In genomic region chr5:64078740-64079461, GRCm38 (mm10) we compare ENCODE assay signal across 11 mouse cellular contexts. TPM values are rescaled to one million over a fixed set of nuclear protein-coding genes. Genes with fewer than 3 reads are reported as not detected.
DNase-seq lines count a peak whose midpoint lies in the region; ATAC-seq and TF ChIP-seq lines count a peak whose summit lies in the region.
"Had no signal": no experiment of that assay in that cellular context is flagged by ENCODE, and none has a peak within 500 bp of the region (broad histone marks: within the 10 kb centered on the region; RNA-seq: fewer than 3 reads in every experiment).

No protein-coding gene starts in this region.

- H3K27me3 ChIP-seq in hindbrain, embryonic 10.5 days (ENCODE audit: insufficient read depth, poor library complexity, severe bottlenecking): no peaks in the 10 kb centered on the region
- no peaks in the 10 kb centered on the region for H3K27me3 ChIP-seq in hindbrain, embryonic 14.5 days (ENCODE audit: control insufficient read depth, insufficient read depth, low read length)
- H3K27me3 ChIP-seq in midbrain, embryonic 16.5 days (ENCODE audit: control insufficient read depth, insufficient read depth, low read depth, low read length): no peaks in the 10 kb centered on the region
- H3K27me3 ChIP-seq in midbrain, embryonic 15.5 days (replicated peaks): no peaks in the 10 kb centered on the region
- H3K27me3 ChIP-seq in forebrain, embryonic 14.5 days (replicated peaks; ENCODE audit: control insufficient read depth, insufficient read depth, low read length): no peaks in the 10 kb centered on the region
- H3K27me3 ChIP-seq in stomach, embryonic 16.5 days (ENCODE audit: control insufficient read depth, insufficient read depth, low read length): no peaks in the 10 kb centered on the region

- no peaks in the 10 kb centered on the region for H3K9me3 ChIP-seq in hindbrain, embryonic 10.5 days
- H3K9me3 ChIP-seq in hindbrain, embryonic 14.5 days (ENCODE audit: control insufficient read depth, low read length): no peaks in the 10 kb centered on the region
- no peaks in the 10 kb centered on the region for H3K9me3 ChIP-seq in midbrain, embryonic 16.5 days (replicated peaks; ENCODE audit: control insufficient read depth, low read length, poor library complexity, severe bottlenecking)
- no peaks in the 10 kb centered on the region for H3K9me3 ChIP-seq in midbrain, embryonic 15.5 days
- H3K9me3 ChIP-seq in forebrain, embryonic 14.5 days (replicated peaks; ENCODE audit: control insufficient read depth, low read length): no peaks in the 10 kb centered on the region
- H3K9me3 ChIP-seq in stomach, embryonic 16.5 days (replicated peaks; ENCODE audit: control insufficient read depth, low read length): no peaks in the 10 kb centered on the region
- H3K9me3 ChIP-seq: G1E had no signal

- DNase-seq in hindbrain, embryonic 10.5 days (ENCODE audit: low spot score): peak; percentile 13
- no peak for DNase-seq in hindbrain, embryonic 14.5 days (ENCODE audit: low spot score)
- DNase-seq in forebrain, embryonic 14.5 days (ENCODE audit: low spot score): peak; percentile 61
- no peak for DNase-seq in left cerebral cortex, adult 2 months (ENCODE audit: extremely low spot score in 1 of 2, low spot score in 2 of 2)
- DNase-seq in retina, embryonic 14.5 days (ENCODE audit: low spot score): no peak
- DNase-seq: thymus, postnatal 4 days had no signal

- no peaks in the 10 kb centered on the region for H3K36me3 ChIP-seq in hindbrain, embryonic 10.5 days
- no peaks in the 10 kb centered on the region for H3K36me3 ChIP-seq in hindbrain, embryonic 14.5 days (replicated peaks; ENCODE audit: control insufficient read depth, insufficient read depth)
- H3K36me3 ChIP-seq in midbrain, embryonic 16.5 days (ENCODE audit: control insufficient read depth, insufficient read depth, low read length): no peaks in the 10 kb centered on the region
- H3K36me3 ChIP-seq in midbrain, embryonic 15.5 days (replicated peaks): no peaks in the 10 kb centered on the region
- no peaks in the 10 kb centered on the region for H3K36me3 ChIP-seq in forebrain, embryonic 14.5 days (ENCODE audit: control insufficient read depth, insufficient read depth, low read length)
- no peaks in the 10 kb centered on the region for H3K36me3 ChIP-seq in stomach, embryonic 16.5 days (ENCODE audit: control insufficient read depth, insufficient read depth, low read length)
- H3K36me3 ChIP-seq: G1E had no signal

- ATAC-seq in hindbrain, embryonic 14.5 days (ENCODE audit: low FRiP score): no peak
- ATAC-seq in midbrain, embryonic 16.5 days: 0 out of 2 replicates have a peak, but pooled peaks have one; percentile 21
- ATAC-seq in midbrain, embryonic 15.5 days (replicated peaks): no peak
- peak; percentile 46; the same call in 1 of the 2 replicates for ATAC-seq in forebrain, embryonic 14.5 days
- peak; percentile 84 for ATAC-seq in stomach, embryonic 16.5 days (ENCODE audit: insufficient read depth, low FRiP score)

- H3K9ac ChIP-seq in hindbrain, embryonic 14.5 days: no peak overlapping the region
- no peak overlapping the region for H3K9ac ChIP-seq in midbrain, embryonic 16.5 days (ENCODE audit: low read depth, low read length)
- H3K9ac ChIP-seq in midbrain, embryonic 15.5 days: no peak overlapping the region
- no peak overlapping the region for H3K9ac ChIP-seq in forebrain, embryonic 14.5 days (ENCODE audit: low read length)
- H3K9ac ChIP-seq in stomach, embryonic 16.5 days (ENCODE audit: low read length): no peak overlapping the region

- no peak overlapping the region for H3K4me2 ChIP-seq in hindbrain, embryonic 14.5 days (replicated peaks)
- H3K4me2 ChIP-seq in midbrain, embryonic 16.5 days (ENCODE audit: low read length): no peak overlapping the region
- H3K4me2 ChIP-seq in midbrain, embryonic 15.5 days: no peak overlapping the region
- H3K4me2 ChIP-seq in forebrain, embryonic 14.5 days (ENCODE audit: low read length): no peak overlapping the region
- H3K4me2 ChIP-seq in stomach, embryonic 16.5 days (ENCODE audit: low read depth, low read length): no peak overlapping the region

- H3K4me3 ChIP-seq in hindbrain, embryonic 10.5 days: no peak overlapping the region
- no peak overlapping the region for H3K4me3 ChIP-seq in hindbrain, embryonic 14.5 days (replicated peaks; ENCODE audit: low read length)
- no peak overlapping the region for H3K4me3 ChIP-seq in midbrain, embryonic 16.5 days (ENCODE audit: low read depth, low read length)
- no peak overlapping the region for H3K4me3 ChIP-seq in midbrain, embryonic 15.5 days
- no peak overlapping the region for H3K4me3 ChIP-seq in forebrain, embryonic 14.5 days (ENCODE audit: low read depth, low read length)
- no peak overlapping the region for H3K4me3 ChIP-seq in stomach, embryonic 16.5 days (replicated peaks; ENCODE audit: low read length)
- no peak overlapping the region for H3K4me3 ChIP-seq in left cerebral cortex, adult 2 months

- TF ChIP-seq CTCF in left cerebral cortex, adult 2 months (IDR thresholded peaks at IDR 0.05): no peak

- 66% methylated on average over 7 of the region's 7 CpGs for WGBS in hindbrain, embryonic 10.5 days
- WGBS in hindbrain, embryonic 14.5 days: 67% methylated on average over 7 of the region's 7 CpGs
- 66% methylated on average over 7 of the region's 7 CpGs for WGBS in midbrain, embryonic 16.5 days
- WGBS in midbrain, embryonic 15.5 days: 69% methylated on average over 7 of the region's 7 CpGs
- 69% methylated on average over 7 of the region's 7 CpGs for WGBS in forebrain, embryonic 14.5 days
- 36% methylated on average over 7 of the region's 7 CpGs for WGBS in stomach, embryonic 16.5 days

- H3K27ac ChIP-seq in hindbrain, embryonic 10.5 days: no peak overlapping the region
- H3K27ac ChIP-seq in hindbrain, embryonic 14.5 days: no peak overlapping the region
- no peak overlapping the region; the same call in 1 of the 2 replicates for H3K27ac ChIP-seq in midbrain, embryonic 16.5 days (ENCODE audit: low read length)
- H3K27ac ChIP-seq in midbrain, embryonic 15.5 days: no peak overlapping the region
- no peak overlapping the region; the same call in 1 of the 2 replicates for H3K27ac ChIP-seq in forebrain, embryonic 14.5 days (ENCODE audit: low read depth, low read length)
- H3K27ac ChIP-seq in stomach, embryonic 16.5 days (ENCODE audit: low read length): peak overlapping the region; percentile 17
- no peak overlapping the region for H3K27ac ChIP-seq in left cerebral cortex, adult 2 months
- H3K27ac ChIP-seq: macrophage had no signal

- H3K4me1 ChIP-seq in hindbrain, embryonic 10.5 days (replicated peaks): peaks cover 4% of the 10 kb centered on the region; the same call in 1 of the 2 replicates
- H3K4me1 ChIP-seq in hindbrain, embryonic 14.5 days (replicated peaks; ENCODE audit: control insufficient read depth, insufficient read depth, low read length): no peaks in the 10 kb centered on the region
- H3K4me1 ChIP-seq in midbrain, embryonic 16.5 days (ENCODE audit: control insufficient read depth, insufficient read depth, low read length): peaks cover 2% of the 10 kb centered on the region; the same call in 1 of the 2 replicates
- H3K4me1 ChIP-seq in midbrain, embryonic 15.5 days: no peaks in the 10 kb centered on the region
- no peaks in the 10 kb centered on the region for H3K4me1 ChIP-seq in forebrain, embryonic 14.5 days (ENCODE audit: control insufficient read depth, insufficient read depth, low read length)
- H3K4me1 ChIP-seq in stomach, embryonic 16.5 days (ENCODE audit: control insufficient read depth, insufficient read depth, low read length): no peaks in the 10 kb centered on the region

- intact Hi-C loops in left cerebral cortex, adult 2 months (cut with DNase I): no loop called here

RNA-seq across cellular contexts. Expression of gene Pgm2, which starts 13.8 kb away (rescaled TPM):
- 22.6 and 26.0 TPM in 2 replicates for polyA plus RNA-seq in hindbrain, embryonic 10.5 days (2016; fragmentation: Nextera tagmentation; extraction: Ambion mirVana)
- polyA plus RNA-seq in hindbrain, embryonic 14.5 days (2014; fragmentation: Nextera tagmentation; extraction: Ambion mirVana): 19.2 and 21.6 TPM in 2 replicates
- polyA plus RNA-seq in midbrain, embryonic 16.5 days (2015; fragmentation: Nextera tagmentation; extraction: Ambion mirVana): 16.6 and 19.7 TPM in 2 replicates
- 17.3 and 17.7 TPM in 2 replicates for polyA plus RNA-seq in midbrain, embryonic 15.5 days (2015; fragmentation: Nextera tagmentation; extraction: Ambion mirVana)
- polyA plus RNA-seq in forebrain, embryonic 14.5 days (2014; fragmentation: Nextera tagmentation; extraction: Ambion mirVana): 26.5 and 28.1 TPM in 2 replicates
- 39.0 and 39.9 TPM in 2 replicates for polyA plus RNA-seq in stomach, embryonic 16.5 days (2015; fragmentation: Nextera tagmentation; extraction: Ambion mirVana)
- total RNA-seq in left cerebral cortex, adult 2 months (2021): 10 to 100 TPM in 1 of 2 experiments, 1 to 10 TPM in 1; 9.1 to 13.1 TPM

Comparison
In these comparisons a context has a peak if more than half of its experiments do, and no peak if none do; other contexts are left out.
1. DNase-seq: peak in hindbrain, embryonic 10.5 days (single experiment) and forebrain, embryonic 14.5 days (single experiment); none in hindbrain, embryonic 14.5 days (single experiment), left cerebral cortex, adult 2 months (0 of 2) and retina, embryonic 14.5 days (single experiment).
2. ATAC-seq: peak in midbrain, embryonic 16.5 days (single experiment), forebrain, embryonic 14.5 days (single experiment) and stomach, embryonic 16.5 days (single experiment); none in hindbrain, embryonic 14.5 days (single experiment) and midbrain, embryonic 15.5 days (single experiment).